Mouse (Mus musculus) intestine, embryonic 15.5 days (tissue): ENCODE measurements around the gene Krt42. TPM values are rescaled to one million over a fixed set of nuclear protein-coding genes. Genes with fewer than 3 reads are reported as not detected.

Source experiments
- ATAC-seq: fragments of 200-750 bp; cut with Nextera tagmentation; 2 replicates; pipeline ENCODE4 v1.8.0; 2017; ENCODE audit warnings: moderate TSS enrichment, moderate library complexity
- H3K27ac ChIP-seq: fragments of 300-500 bp; sonication (generic); 2 replicates; pipeline ENCODE4 v1.5.1; 2015; ENCODE audit warnings: mild to moderate bottlenecking, inconsistent platforms
- H3K27me3 ChIP-seq: fragments of 300-500 bp; sonication (generic); replicated peaks from 2 replicates; pipeline ENCODE4 v1.6.1; 2015; ENCODE audit warnings: inconsistent platforms
- H3K36me3 ChIP-seq: fragments of 300-500 bp; sonication (generic); 2 replicates; pipeline ENCODE4 v1.6.1; 2015; ENCODE audit warnings: inconsistent platforms
- H3K4me1 ChIP-seq: fragments of 300-500 bp; sonication (generic); replicated peaks from 2 replicates; pipeline ENCODE4 v1.6.1; 2015; ENCODE audit warnings: inconsistent platforms
- H3K4me2 ChIP-seq: fragments of 300-500 bp; sonication (generic); replicated peaks from 2 replicates; pipeline ENCODE4 v1.6.1; 2015; ENCODE audit warnings: mild to moderate bottlenecking, inconsistent platforms
- H3K4me3 ChIP-seq: fragments of 300-500 bp; sonication (generic); replicated peaks from 2 replicates; pipeline ENCODE4 v1.5.1; 2015; ENCODE audit warnings: inconsistent platforms
- H3K9ac ChIP-seq: fragments of 300-500 bp; sonication (generic); 2 replicates; pipeline ENCODE4 v1.6.1; 2015; ENCODE audit warnings: inconsistent platforms
- H3K9me3 ChIP-seq: fragments of 300-500 bp; sonication (generic); 2 replicates; pipeline ENCODE4 v1.6.1; 2016; ENCODE audit warnings: inconsistent platforms
- WGBS: fragments of 180-500 bp; shearing (Covaris S2); methylation state at CpG from one replicate; pipeline ENCODE4 v1.1.7; 2015; 5-methylcytosine and 5-hydroxymethylcytosine counted together
- polyA plus RNA-seq: library from polyadenylated mRNA; unstranded; fragments of >200 nt; fragmentation: Nextera tagmentation; extraction: Ambion mirVana; gene quantifications from 2 replicates; pipeline ENCODE4 v1.2.1, GENCODE M21; 2015

Krt42 gene
- polyA plus RNA-seq, 1 experiment from 2014 or later: not detected

GRCm38 (mm10) chr11:100277726-100278480 is 8.2 kb upstream of the Krt42 start:
- no peak overlapping the region for H3K4me2 ChIP-seq
- 61% methylated on average over 15 of the region's 15 CpGs for WGBS
- 0 out of 2 replicates have a peak, but pooled peaks cover 4% of the 10 kb centered on the region for H3K4me1 ChIP-seq
- no peaks in the 10 kb centered on the region for H3K27me3 ChIP-seq
- no peaks in the 10 kb centered on the region for H3K36me3 ChIP-seq
- H3K27ac ChIP-seq: no peak overlapping the region
- no peak overlapping the region for H3K4me3 ChIP-seq
- no peaks in the 10 kb centered on the region for H3K9me3 ChIP-seq
- H3K9ac ChIP-seq: no peak overlapping the region
- no peak for ATAC-seq

GRCm38 (mm10) chr11:100275466-100275865 is 5.8 kb upstream of the Krt42 start:
- H3K9ac ChIP-seq: no peak overlapping the region
- no peaks in the 10 kb centered on the region for H3K4me1 ChIP-seq
- WGBS: 66% methylated on average over 5 of the region's 5 CpGs
- no peaks in the 10 kb centered on the region for H3K36me3 ChIP-seq
- no peaks in the 10 kb centered on the region for H3K9me3 ChIP-seq
- no peak overlapping the region for H3K4me2 ChIP-seq
- H3K27me3 ChIP-seq: peaks cover 5% of the 10 kb centered on the region; the same call in 1 of the 2 replicates
- H3K27ac ChIP-seq: no peak overlapping the region
- no peak overlapping the region for H3K4me3 ChIP-seq
- no peak for ATAC-seq

- no peak overlapping the region for H3K9ac ChIP-seq
- H3K27me3 ChIP-seq: peaks cover 5% of the 10 kb centered on the region; the same call in 1 of the 2 replicates
- no peaks in the 10 kb centered on the region for H3K4me1 ChIP-seq
- ATAC-seq: no peak
- no peak overlapping the region for H3K27ac ChIP-seq
- no peaks in the 10 kb centered on the region for H3K9me3 ChIP-seq
- 59% methylated on average over 7 of the region's 7 CpGs for WGBS
- H3K4me3 ChIP-seq: no peak overlapping the region
- H3K4me2 ChIP-seq: no peak overlapping the region
- no peaks in the 10 kb centered on the region for H3K36me3 ChIP-seq
Measured at GRCm38 (mm10) chr11:100274719-100275118, 5.0 kb upstream of the Krt42 start.

GRCm38 (mm10) chr11:100271878-100272277 is 2.2 kb upstream of the Krt42 start:
- no peak for ATAC-seq

GRCm38 (mm10) chr11:100262058-100262980 is 7.4 kb downstream of the Krt42 start:
- H3K4me3 ChIP-seq: no peak overlapping the region
- H3K36me3 ChIP-seq: no peaks in the 10 kb centered on the region
- H3K4me1 ChIP-seq: no peaks in the 10 kb centered on the region
- 29% methylated on average over 13 of the region's 13 CpGs for WGBS
- no peaks in the 10 kb centered on the region for H3K27me3 ChIP-seq
- H3K9me3 ChIP-seq: no peaks in the 10 kb centered on the region
- no peak overlapping the region for H3K27ac ChIP-seq
- H3K9ac ChIP-seq: no peak overlapping the region
- H3K4me2 ChIP-seq: no peak overlapping the region
- no peak; the same call in 1 of the 2 replicates for ATAC-seq

More at GRCm38 (mm10) chr11:100271878-100272277, 2.2 kb upstream of the Krt42 start:
- 85% methylated on average over 1 of the region's 1 CpGs for WGBS
- no peak overlapping the region for H3K9ac ChIP-seq
- no peak overlapping the region for H3K27ac ChIP-seq
- H3K9me3 ChIP-seq: no peaks in the 10 kb centered on the region
- H3K4me3 ChIP-seq: no peak overlapping the region
- H3K4me2 ChIP-seq: no peak overlapping the region
- H3K36me3 ChIP-seq: no peaks in the 10 kb centered on the region
- peaks cover 5% of the 10 kb centered on the region; the same call in 1 of the 2 replicates for H3K27me3 ChIP-seq
- no peaks in the 10 kb centered on the region for H3K4me1 ChIP-seq

- Histone ChIP-seq H3K9ac (no peak overlapping the region), H3K9me3 (no peaks in the 10 kb centered on the region), H3K27me3 (no peaks in the 10 kb centered on the region), H3K36me3 (no peaks in the 10 kb centered on the region), H3K4me1 (no peaks in the 10 kb centered on the region), H3K4me2 (no peak overlapping the region), H3K27ac (no peak overlapping the region), H3K4me3 (no peak overlapping the region)
- no peak for ATAC-seq
- WGBS: 81% methylated on average over 9 of the region's 9 CpGs
Measured at GRCm38 (mm10) chr11:100261235-100261605, 8.5 kb downstream of the Krt42 start.

GRCm38 (mm10) chr11:100260514-100261234 is 9.0 kb downstream of the Krt42 start, which contains the start of gene Krt17:
Gene Krt17, minus strand, starts transcription at chr11:100261029.
- Histone ChIP-seq H3K27me3 (no peaks in the 10 kb centered on the region), H3K9ac (no peak within 1 kb of the TSS), H3K4me2 (no peak within 1 kb of the TSS), H3K4me1 (no peaks in the 10 kb centered on the region), H3K36me3 (no peaks in the 10 kb centered on the region), H3K4me3 (no peak within 1 kb of the TSS), H3K9me3 (no peaks in the 10 kb centered on the region), H3K27ac (no peak within 1 kb of the TSS)
- ATAC-seq: peak; percentile 45
- WGBS: 77% methylated on average over 21 of the region's 21 CpGs

GRCm38 (mm10) chr11:100259079-100259478 is 10.6 kb downstream of the Krt42 start:
- no peaks in the 10 kb centered on the region for H3K27me3 ChIP-seq
- no peaks in the 10 kb centered on the region for H3K9me3 ChIP-seq
- H3K4me2 ChIP-seq: no peak overlapping the region
- no peaks in the 10 kb centered on the region for H3K4me1 ChIP-seq
- H3K4me3 ChIP-seq: no peak overlapping the region
- H3K9ac ChIP-seq: no peak overlapping the region
- ATAC-seq: no peak
- H3K36me3 ChIP-seq: no peaks in the 10 kb centered on the region
- 91% methylated on average over 9 of the region's 9 CpGs for WGBS
- H3K27ac ChIP-seq: no peak overlapping the region

- no peaks in the 10 kb centered on the region for H3K27me3 ChIP-seq
- WGBS: 95% methylated on average over 1 of the region's 1 CpGs
- H3K4me3 ChIP-seq: no peak overlapping the region
Measured at GRCm38 (mm10) chr11:100257967-100258366, 11.7 kb downstream of the Krt42 start.

GRCm38 (mm10) chr11:100255514-100255913 is 14.2 kb downstream of the Krt42 start:
- H3K9ac ChIP-seq: no peak overlapping the region
- no peaks in the 10 kb centered on the region for H3K9me3 ChIP-seq
- WGBS: 90% methylated on average over 6 of the region's 6 CpGs
- H3K4me1 ChIP-seq: no peaks in the 10 kb centered on the region
- no peak overlapping the region for H3K27ac ChIP-seq
- no peak for ATAC-seq
- no peaks in the 10 kb centered on the region for H3K36me3 ChIP-seq
- no peak overlapping the region for H3K4me2 ChIP-seq
- H3K4me3 ChIP-seq: no peak overlapping the region
- no peaks in the 10 kb centered on the region for H3K27me3 ChIP-seq

More at GRCm38 (mm10) chr11:100257967-100258366, 11.7 kb downstream of the Krt42 start:
- H3K4me2 ChIP-seq: no peak overlapping the region
- no peak overlapping the region for H3K27ac ChIP-seq
- H3K9ac ChIP-seq: no peak overlapping the region
- no peaks in the 10 kb centered on the region for H3K36me3 ChIP-seq
- no peak for ATAC-seq
- no peaks in the 10 kb centered on the region for H3K4me1 ChIP-seq
- H3K9me3 ChIP-seq: no peaks in the 10 kb centered on the region

GRCm38 (mm10) chr11:100254360-100255090 is 15.1 kb downstream of the Krt42 start:
- Histone ChIP-seq H3K27me3 (no peaks in the 10 kb centered on the region), H3K36me3 (no peaks in the 10 kb centered on the region), H3K4me3 (no peak overlapping the region), H3K9me3 (no peaks in the 10 kb centered on the region), H3K4me2 (no peak overlapping the region), H3K27ac (no peak overlapping the region), H3K9ac (no peak overlapping the region), H3K4me1 (no peaks in the 10 kb centered on the region)
- no peak for ATAC-seq
- 61% methylated on average over 5 of the region's 5 CpGs for WGBS
